Mouse (Mus musculus) spleen, adult 2 months (tissue): Measurements from ENCODE around the gene Cort.

Source experiments
- CTCF ChIP-seq: fragments of 200-500 bp; IDR thresholded peaks from 2 replicates; pipeline ENCODE4 v1.5.1; 2011; ENCODE audit warnings: mild to moderate bottlenecking, inconsistent platforms; ENCODE audit not compliant: insufficient read depth, insufficient read length, insufficient replicate concordance; ENCODE audit errors: extremely low read depth
- POLR2A ChIP-seq: fragments of 200-500 bp; IDR thresholded peaks from 2 replicates; pipeline ENCODE4 v1.6.1; 2011; ENCODE audit warnings: low read depth, low read length, inconsistent platforms

- TF ChIP-seq POLR2A (no peak), CTCF (no peak)
Measured at GRCm38 (mm10) chr4:149080111-149080510, 46.5 kb downstream of the Cort start.
